Mouse (Mus musculus) frontal cortex, adult 2 months (tissue): Measurements from ENCODE around the gene Gpr83. TPM values are rescaled to one million over a fixed set of nuclear protein-coding genes. Genes with fewer than 3 reads are reported as not detected.
A peak's percentile ranks its signal among the peaks of the same experiment; 100 is the strongest.
"Not testable (repeated sequence)": the region's sequence is repeated elsewhere in the genome, so short reads cannot be mapped to it uniquely, and the experiment has no call there.

Experiments used
- DNase-seq, 2 experiments: peaks; one replicate each; pipeline ENCODE4 v3.0.0; 2022; ENCODE audit warnings: low spot score in 1 of 2; ENCODE audit errors: extremely low spot score in 1 of 2
- polyA plus RNA-seq: library from polyadenylated mRNA; depleted of rRNA; stranded (reverse); fragments of >200 nt; gene quantifications from 2 replicates; pipeline ENCODE4 v1.2.3, GENCODE M21; 2012

The Gpr83 gene
- polyA plus RNA-seq, 1 experiment: 17.6 TPM

DNA sequence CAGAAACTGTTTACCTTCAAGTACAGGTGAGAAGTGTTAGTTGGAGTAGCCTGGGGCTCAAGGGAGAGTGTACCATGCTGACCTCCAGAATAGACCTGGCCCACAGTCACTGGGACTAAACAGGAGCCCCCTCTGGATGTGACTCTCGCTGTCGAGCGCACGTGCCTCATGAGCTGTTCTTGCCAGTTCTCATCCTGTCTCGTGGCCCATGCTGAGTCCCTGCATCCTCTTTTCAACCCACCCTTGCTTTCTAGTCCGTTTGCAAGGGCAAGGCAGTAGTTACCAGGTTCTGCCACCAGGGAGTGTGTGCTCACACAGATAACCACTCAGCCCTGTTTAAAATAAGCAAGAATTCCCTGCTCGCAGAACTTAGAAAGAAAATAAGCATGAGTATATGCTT lies 6.9 kb downstream of the Gpr83 start:
- DNase-seq: peak; percentile 35 to 82

- no peak for DNase-seq
These were observed 8.3 kb downstream of the Gpr83 start for GRCm38 (mm10) chr9:14868326-14868725.

DNA sequence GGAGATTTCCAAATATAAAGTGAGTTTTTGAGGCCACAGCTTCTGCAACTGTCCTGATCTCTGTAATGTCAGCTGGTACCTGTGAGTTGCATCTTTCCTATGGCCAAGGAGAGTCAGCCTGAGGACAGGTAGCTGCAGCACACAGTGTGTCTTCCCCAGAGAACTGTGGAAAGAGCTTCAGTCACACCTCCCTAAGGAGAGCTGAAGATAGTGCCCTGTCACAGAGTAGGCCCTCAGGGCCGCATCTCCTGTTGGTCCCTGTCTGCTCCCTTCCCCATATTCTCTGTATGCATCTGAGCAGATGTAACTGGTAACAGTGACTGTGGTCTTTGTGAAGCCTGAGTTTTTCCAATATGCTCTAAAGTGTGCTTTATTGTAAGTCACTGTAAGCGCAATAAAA lies 10.4 kb downstream of the Gpr83 start:
- no peak for DNase-seq

GRCm38 (mm10) chr9:14870802-14871201 lies 10.8 kb downstream of the Gpr83 start:
- DNase-seq: no peak

- no peak for DNase-seq
These were observed 11.5 kb downstream of the Gpr83 start for GRCm38 (mm10) chr9:14871536-14871935.

DNA sequence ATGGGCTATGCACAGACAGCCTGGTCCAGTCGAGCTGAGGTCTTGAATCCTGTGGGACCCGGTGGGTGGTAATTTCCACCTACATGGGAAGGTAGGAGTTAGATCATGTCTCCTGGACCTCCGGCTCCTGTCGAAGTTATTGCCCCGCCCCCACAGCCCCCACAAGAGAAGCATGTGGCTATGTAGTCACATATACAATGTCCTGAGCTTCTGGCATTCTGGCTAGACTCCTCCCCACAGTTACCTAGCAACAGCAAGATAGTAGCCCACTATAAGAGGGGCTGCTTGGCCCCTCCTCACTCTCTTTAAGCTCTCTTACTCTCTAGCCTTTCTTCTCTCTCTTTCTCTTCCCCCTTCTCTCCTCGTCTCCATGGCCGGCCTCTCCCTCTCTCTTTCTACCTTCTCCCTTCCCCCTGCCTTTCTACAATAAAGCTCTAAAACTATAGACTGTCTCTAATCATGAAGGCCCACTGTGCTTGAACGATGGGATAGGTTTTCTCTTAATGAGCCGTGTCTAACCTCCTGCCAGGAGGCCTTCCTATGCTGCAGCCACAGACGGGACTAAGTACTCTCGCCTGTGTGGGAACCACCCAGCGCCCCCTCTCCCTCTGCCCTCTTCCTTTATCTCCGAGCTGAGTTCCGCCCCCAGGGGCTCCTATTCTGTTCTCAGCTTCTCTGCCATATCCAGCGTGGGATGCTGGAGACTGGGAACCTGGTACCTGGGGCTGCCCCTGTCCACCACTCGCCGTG lies 12.3 kb downstream of the Gpr83 start:
- no peak for DNase-seq

DNA sequence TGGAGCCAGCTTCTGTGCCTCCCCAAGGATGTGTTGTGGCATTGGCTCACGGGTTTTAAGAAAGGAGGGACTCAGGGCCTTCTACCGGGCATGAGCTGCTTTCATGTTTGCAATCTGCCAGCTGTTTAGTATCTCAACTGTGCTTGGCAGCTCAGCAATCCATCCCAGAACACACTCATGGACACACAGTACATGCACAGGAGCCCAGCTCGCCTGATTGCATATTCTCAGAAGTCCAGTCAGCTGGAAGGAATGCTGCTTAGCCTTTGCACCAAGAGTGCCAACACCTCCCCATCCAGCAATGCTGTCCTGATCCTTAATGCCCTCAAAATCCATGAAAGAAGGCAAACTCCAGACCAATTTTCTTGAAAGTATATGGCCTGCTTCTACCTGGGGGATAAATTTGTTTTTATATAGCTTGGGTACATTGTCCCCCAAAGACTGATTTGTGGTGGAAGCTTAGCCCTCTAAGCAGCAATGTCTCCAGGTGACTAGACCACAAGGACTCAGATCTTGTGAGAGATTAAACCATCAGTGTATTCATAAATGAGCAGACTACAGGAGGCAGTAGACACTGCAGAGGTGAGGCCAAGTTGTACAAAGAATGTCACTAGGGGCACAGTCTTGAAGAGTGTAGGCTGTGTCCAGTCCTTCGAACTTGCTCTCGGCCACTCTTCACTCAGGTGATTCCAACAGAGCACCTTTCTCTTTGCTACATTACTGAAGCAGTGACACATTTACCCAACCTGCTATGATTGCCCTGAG lies 15.9 kb downstream of the Gpr83 start:
- DNase-seq: no peak

GRCm38 (mm10) chr9:14876566-14876965 lies 16.6 kb downstream of the Gpr83 start:
- not testable (repeated sequence) for DNase-seq

DNA sequence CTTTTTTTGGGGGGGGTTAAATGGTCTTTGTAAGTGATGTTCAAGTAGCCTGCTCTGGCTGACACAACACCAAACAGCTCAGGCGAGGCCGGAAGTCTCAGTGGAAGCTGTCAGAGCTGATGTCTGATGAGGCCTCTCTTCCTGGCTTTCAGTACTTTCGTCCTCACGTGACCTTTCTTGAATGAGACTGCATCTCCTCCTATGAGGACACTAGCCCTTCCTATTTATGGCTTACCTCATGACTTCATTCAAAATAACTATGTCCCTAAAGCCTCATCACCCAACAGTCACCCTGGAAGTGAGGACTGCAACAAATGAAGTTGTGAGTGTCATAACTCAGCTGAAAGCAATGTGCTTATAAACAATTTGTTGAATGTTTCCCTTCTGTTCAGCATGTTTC lies 24.6 kb downstream of the Gpr83 start:
- no peak for DNase-seq

DNA sequence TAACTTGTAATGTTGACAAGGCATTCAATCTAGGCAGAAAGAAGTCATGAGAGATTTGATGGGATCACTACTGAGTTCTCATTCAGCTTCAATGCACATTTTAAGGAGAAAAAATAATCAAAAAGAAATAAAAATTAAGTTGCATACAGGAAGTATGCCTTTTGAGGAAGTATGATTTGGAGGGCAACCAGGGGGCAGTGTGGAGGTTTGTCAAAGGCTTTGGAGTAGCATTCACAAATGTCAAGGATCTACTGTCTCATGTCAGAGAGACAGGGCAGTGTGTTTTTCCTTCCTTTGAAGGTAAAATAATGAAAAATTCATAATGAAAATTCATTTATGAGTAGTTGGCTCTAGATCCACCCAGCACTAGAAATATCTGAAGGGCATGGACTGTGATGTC lies 25.1 kb downstream of the Gpr83 start:
- no peak for DNase-seq

GRCm38 (mm10) chr9:14885954-14886353 lies 25.9 kb downstream of the Gpr83 start:
- no peak for DNase-seq

- DNase-seq: no peak
These were observed 27.9 kb downstream of the Gpr83 start for GRCm38 (mm10) chr9:14887787-14888382.

GRCm38 (mm10) chr9:14888671-14889070 lies 28.7 kb downstream of the Gpr83 start:
- DNase-seq: no peak

DNA sequence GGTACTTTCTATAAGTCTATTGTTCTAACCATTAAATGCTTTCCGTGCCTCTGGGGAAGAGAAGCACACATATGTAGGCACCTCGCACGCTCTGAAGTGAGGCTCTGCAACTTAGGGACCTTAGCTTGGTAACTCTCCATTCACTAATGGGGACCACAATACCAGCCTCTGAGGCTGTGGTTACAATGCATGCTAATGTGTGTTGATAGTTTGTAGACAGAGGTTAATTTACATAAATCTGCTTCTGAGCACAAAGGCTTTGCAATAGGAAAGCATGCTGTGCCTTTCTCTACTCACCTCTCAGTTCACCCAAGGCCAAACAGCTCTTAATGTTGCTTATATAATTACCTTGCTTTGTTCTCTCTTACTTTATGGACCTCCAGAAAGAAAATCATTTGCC lies 30.7 kb downstream of the Gpr83 start:
- no peak for DNase-seq

DNA sequence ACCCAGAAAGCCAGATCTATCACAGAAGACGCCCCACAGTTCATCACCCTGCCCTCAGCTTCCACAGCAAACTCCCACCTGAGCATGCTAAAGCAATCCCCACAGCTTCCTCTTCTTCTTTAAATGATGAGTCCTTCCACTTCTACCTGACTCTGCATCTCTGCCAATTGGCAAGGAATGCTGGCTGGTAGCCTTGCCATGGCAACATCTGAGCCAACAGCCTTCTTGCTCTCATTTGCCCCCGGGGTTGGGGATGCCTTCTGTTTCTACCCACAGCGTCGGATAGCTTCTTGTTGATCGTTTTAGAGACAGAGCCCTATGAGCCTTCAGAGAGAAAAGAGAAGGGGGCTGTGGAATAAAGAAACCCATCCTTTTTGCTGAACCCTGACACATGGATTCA lies 31.9 kb downstream of the Gpr83 start:
- DNase-seq: no peak

GRCm38 (mm10) chr9:14893388-14893787 lies 33.4 kb downstream of the Gpr83 start:
- no peak for DNase-seq

DNA sequence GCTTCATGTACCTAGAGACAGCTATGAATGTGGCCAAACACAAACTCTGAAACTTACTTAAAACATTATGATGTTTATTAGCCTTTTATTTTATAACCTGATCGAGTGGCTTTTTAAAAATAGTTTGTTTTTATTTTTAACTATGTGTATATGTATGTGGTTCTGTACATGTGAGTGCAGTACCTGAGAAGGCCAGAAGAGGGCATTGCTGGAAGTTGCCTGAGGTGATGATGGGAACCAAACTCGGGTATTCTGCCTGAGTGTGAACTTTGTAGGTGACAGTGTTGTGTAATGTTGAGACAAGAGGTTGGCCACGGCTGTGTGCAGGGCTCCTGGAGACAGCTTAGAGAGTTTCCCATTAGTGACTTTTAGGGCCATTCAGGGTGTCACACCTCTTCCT lies 34.6 kb downstream of the Gpr83 start:
- no peak for DNase-seq

- DNase-seq: no peak
These were observed 35.3 kb downstream of the Gpr83 start for GRCm38 (mm10) chr9:14895237-14895835.

DNA sequence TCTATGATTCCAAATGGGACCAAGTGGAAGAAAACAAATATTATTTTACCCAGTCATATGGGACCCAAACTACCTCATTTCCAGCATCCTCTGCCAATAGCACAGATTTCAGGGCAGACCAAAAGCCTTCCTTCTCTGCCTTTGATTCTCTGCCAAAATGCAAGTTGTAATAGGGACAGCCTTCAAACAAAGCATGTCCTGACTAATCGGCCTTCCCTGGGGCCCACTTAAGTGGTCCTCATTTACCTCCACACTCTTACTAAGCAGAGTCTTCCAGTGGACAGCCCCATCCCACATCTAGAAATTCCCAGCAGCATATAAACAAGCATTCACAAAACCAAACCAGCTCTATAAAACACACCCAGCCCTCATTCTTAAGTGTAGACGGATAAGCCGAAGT lies 37.1 kb downstream of the Gpr83 start:
- DNase-seq: no peak

- no peak for DNase-seq
These were observed 41.7 kb downstream of the Gpr83 start for GRCm38 (mm10) chr9:14901757-14902156.

GRCm38 (mm10) chr9:14902416-14902815 lies 42.4 kb downstream of the Gpr83 start:
- DNase-seq: no peak
